Comparison of ENCODE assay signal across 8 mouse cellular contexts in the genomic region with DNA sequence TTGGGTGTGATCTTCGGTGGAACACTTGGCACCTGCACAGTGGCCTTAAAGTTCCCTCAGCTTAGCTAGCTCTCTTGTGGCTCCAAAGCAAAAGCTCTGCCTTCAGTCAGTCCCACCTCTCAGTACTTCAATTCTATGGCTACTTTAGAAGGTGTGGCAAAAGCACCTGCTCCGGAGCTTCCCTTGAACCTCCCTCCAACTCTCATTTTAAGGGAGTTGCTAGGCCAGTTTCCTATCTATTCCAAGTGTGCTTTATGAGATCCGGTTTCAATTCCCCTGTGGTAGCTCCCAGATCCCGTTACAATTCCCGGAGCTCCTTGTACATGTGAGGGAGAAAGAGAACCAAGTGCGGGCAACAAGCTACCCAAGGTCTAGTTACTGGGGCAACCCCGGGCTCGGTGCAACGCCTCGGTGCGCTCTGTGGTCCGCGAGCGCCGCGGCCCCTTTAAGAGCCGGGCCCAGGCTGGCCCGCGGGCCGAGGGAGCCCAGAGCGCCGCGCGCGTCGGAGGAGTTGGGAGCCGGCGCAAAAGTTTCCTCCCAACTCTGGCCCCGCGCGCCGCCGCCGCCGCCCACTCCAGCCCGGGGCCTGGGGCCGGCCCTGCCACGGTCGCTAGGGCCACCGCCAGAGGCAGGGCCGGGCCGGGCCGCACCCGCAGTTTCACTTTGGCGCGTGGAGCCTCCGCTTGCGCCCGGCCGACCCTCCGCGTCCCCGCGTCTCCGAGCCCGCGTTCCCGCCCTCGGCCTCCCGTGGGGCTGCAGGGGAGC. TPM values are rescaled to one million over a fixed set of nuclear protein-coding genes. Genes with fewer than 3 reads are reported as not detected.
DNase-seq lines count a peak whose midpoint lies in the region; ATAC-seq lines count a peak whose summit lies in the region.

A gene (plus strand): TSS at position 478 of the 765 bp plus-strand sequence.

- H3K27ac ChIP-seq in hindbrain, embryonic 11.5 days (ENCODE audit: low read depth, low read length): no peak within 1 kb of the TSS

- no peaks in the 10 kb centered on the region; the same call in 1 of the 2 replicates for H3K27me3 ChIP-seq in hindbrain, embryonic 11.5 days (ENCODE audit: control insufficient read depth, insufficient read depth, low read length)

- H3K36me3 ChIP-seq in hindbrain, embryonic 11.5 days (ENCODE audit: control insufficient read depth, insufficient read depth, low read length): no peaks in the 10 kb centered on the region

- H3K4me3 ChIP-seq in hindbrain, embryonic 11.5 days (ENCODE audit: low read depth, low read length): peak within 1 kb of the TSS; percentile 84

- DNase-seq in NIH3T3 (ENCODE audit: low read depth): peak; percentile 17
- DNase-seq in cerebellum, postnatal 10 days: peak; percentile 63 to 72
- peak; percentile 5 to 28 for DNase-seq in frontal cortex, postnatal 36 days (ENCODE audit: low spot score in 2 of 2)
- peak; percentile 82 for DNase-seq in hindbrain, embryonic 11.5 days (ENCODE audit: low spot score)
- DNase-seq in layer of hippocampus, postnatal 25 days (ENCODE audit: extremely low spot score in 1 of 2, low spot score in 1 of 2): peak; percentile 33 to 41
- peak; percentile 64 for DNase-seq in lung, postnatal 25 days (ENCODE audit: low spot score)
- DNase-seq in retina, postnatal 1 day: peak; percentile 82
- DNase-seq in urinary bladder, postnatal 36 days (ENCODE audit: low spot score in 2 of 2): peak; percentile 47 to 68

- H3K4me1 ChIP-seq in hindbrain, embryonic 11.5 days (replicated peaks; ENCODE audit: control insufficient read depth, insufficient read depth, low read length): 0 out of 2 replicates have a peak, but pooled peaks cover 4% of the 10 kb centered on the region

- H3K9me3 ChIP-seq in hindbrain, embryonic 11.5 days (ENCODE audit: control insufficient read depth, low read length): no peaks in the 10 kb centered on the region

- peak; percentile 90 for ATAC-seq in hindbrain, embryonic 11.5 days (ENCODE audit: low FRiP score)

- H3K9ac ChIP-seq in hindbrain, embryonic 11.5 days (ENCODE audit: low read depth, low read length): peak within 1 kb of the TSS; percentile 87

- 3% methylated on average over 23 of the region's 60 CpGs for WGBS in hindbrain, embryonic 11.5 days

- H3K4me2 ChIP-seq in hindbrain, embryonic 11.5 days (replicated peaks; ENCODE audit: low read depth, low read length): peak within 1 kb of the TSS; percentile 98

RNA-seq across cellular contexts. Expression of the gene that starts here (rescaled TPM):
- polyA plus RNA-seq in hindbrain, embryonic 11.5 days (2014; fragmentation: Nextera tagmentation; extraction: Ambion mirVana): 11.5 and 16.8 TPM in 2 replicates
- total RNA-seq in layer of hippocampus, postnatal 25 days (2021): 1 to 10 TPM; 3.3 to 6.1 TPM

Comparison
In these comparisons a context has a peak if more than half of its experiments do, and no peak if none do; other contexts are left out.
1. DNase-seq: peak in every context shown above with its lines; median percentile 82 in hindbrain, embryonic 11.5 days; 82 in retina, postnatal 1 day; 68 in cerebellum, postnatal 10 days; 64 in lung, postnatal 25 days; 58 in urinary bladder, postnatal 36 days; 37 in layer of hippocampus, postnatal 25 days; 17 in NIH3T3; 16 in frontal cortex, postnatal 36 days.